In genomic region chr3:66812686-66813445, GRCm38 (mm10) we compare ENCODE assay signal across 16 mouse cellular contexts.
DNase-seq lines count a peak whose midpoint lies in the region; ATAC-seq lines count a peak whose summit lies in the region.
"Had no signal": no experiment of that assay in that cellular context is flagged by ENCODE, and none has a peak within 500 bp of the region (broad histone marks: within the 10 kb centered on the region; RNA-seq: fewer than 3 reads in every experiment).

No protein-coding gene starts in this region.

- no peak overlapping the region for H3K9ac ChIP-seq in kidney, embryonic 15.5 days
- no peak overlapping the region for H3K9ac ChIP-seq in embryonic facial prominence, embryonic 14.5 days (ENCODE audit: low read depth, low read length)
- H3K9ac ChIP-seq: hindbrain, embryonic 12.5 days; intestine, embryonic 15.5 days; neural tube, embryonic 12.5 days had no signal

- H3K27me3 ChIP-seq in kidney, embryonic 15.5 days, result no peaks in the 10 kb centered on the region
- H3K27me3 ChIP-seq in embryonic facial prominence, embryonic 14.5 days (replicated peaks; ENCODE audit: control insufficient read depth, insufficient read depth, low read length), result no peaks in the 10 kb centered on the region
- H3K27me3 ChIP-seq: hindbrain, embryonic 12.5 days; intestine, embryonic 15.5 days; neural tube, embryonic 12.5 days had no signal

- H3K9me3 ChIP-seq in kidney, embryonic 15.5 days (replicated peaks), result no peaks in the 10 kb centered on the region
- H3K9me3 ChIP-seq in embryonic facial prominence, embryonic 14.5 days (ENCODE audit: control insufficient read depth, low read length), result no peaks in the 10 kb centered on the region
- H3K9me3 ChIP-seq: hindbrain, embryonic 12.5 days; intestine, embryonic 15.5 days; neural tube, embryonic 12.5 days had no signal

- H3K27ac ChIP-seq in kidney, embryonic 15.5 days, result no peak overlapping the region
- H3K27ac ChIP-seq in embryonic facial prominence, embryonic 14.5 days (replicated peaks; ENCODE audit: low read depth, low read length), result no peak overlapping the region
- H3K27ac ChIP-seq: hindbrain, embryonic 12.5 days; intestine, embryonic 15.5 days; neural tube, embryonic 12.5 days had no signal

- WGBS in kidney, embryonic 15.5 days, result 71% methylated on average over 5 of the region's 5 CpGs
- WGBS in embryonic facial prominence, embryonic 14.5 days, result 41% methylated on average over 5 of the region's 5 CpGs

- no peak overlapping the region for H3K4me3 ChIP-seq in kidney, embryonic 15.5 days (replicated peaks)
- H3K4me3 ChIP-seq in embryonic facial prominence, embryonic 14.5 days (ENCODE audit: low read depth, low read length), result no peak overlapping the region
- H3K4me3 ChIP-seq: hindbrain, embryonic 12.5 days; intestine, embryonic 15.5 days; neural tube, embryonic 12.5 days had no signal

- H3K36me3 ChIP-seq in kidney, embryonic 15.5 days, result no peaks in the 10 kb centered on the region
- H3K36me3 ChIP-seq in embryonic facial prominence, embryonic 14.5 days (ENCODE audit: control insufficient read depth, insufficient read depth, low read length), result no peaks in the 10 kb centered on the region
- H3K36me3 ChIP-seq: hindbrain, embryonic 12.5 days; intestine, embryonic 15.5 days; neural tube, embryonic 12.5 days had no signal

- H3K4me1 ChIP-seq in kidney, embryonic 15.5 days, result no peaks in the 10 kb centered on the region
- peaks cover 4% of the 10 kb centered on the region; the same call in 1 of the 2 replicates for H3K4me1 ChIP-seq in embryonic facial prominence, embryonic 14.5 days (ENCODE audit: control insufficient read depth, insufficient read depth, low read length)
- H3K4me1 ChIP-seq: hindbrain, embryonic 12.5 days; intestine, embryonic 15.5 days; neural tube, embryonic 12.5 days had no signal

- peak; percentile 14 for DNase-seq in kidney, postnatal 10 days
- peak; percentile 24 to 27 for DNase-seq in right cerebral cortex, postnatal 10 days (ENCODE audit: low spot score in 2 of 2)
- no peak for DNase-seq in right cerebral cortex, postnatal 36 days (ENCODE audit: low spot score in 2 of 2)
- peak; percentile 53 for DNase-seq in embryonic facial prominence, embryonic 14.5 days (ENCODE audit: low spot score)
- no peak for DNase-seq in gastrocnemius, postnatal 25 days
- DNase-seq in heart, adult 11 months, result no peak
- DNase-seq: cerebellum, adult 9-11 months; liver; lung, postnatal 36 days; right cerebral cortex, adult 18-20 months; thymus, adult 2 months had no signal

- H3K4me2 ChIP-seq in kidney, embryonic 15.5 days, result no peak overlapping the region
- no peak overlapping the region for H3K4me2 ChIP-seq in embryonic facial prominence, embryonic 14.5 days (ENCODE audit: low read depth, low read length)
- H3K4me2 ChIP-seq: heart, embryonic 11.5 days; hindbrain, embryonic 12.5 days; intestine, embryonic 15.5 days; neural tube, embryonic 12.5 days had no signal

- ATAC-seq in kidney, embryonic 15.5 days (replicated peaks; ENCODE audit: low FRiP score), result no peak
- ATAC-seq in embryonic facial prominence, embryonic 14.5 days (ENCODE audit: low read depth), result no peak
- ATAC-seq: intestine, embryonic 15.5 days had no signal

Comparison
In these comparisons a context has a peak if more than half of its experiments do, and no peak if none do; other contexts are left out.
1. DNase-seq: peak in kidney, postnatal 10 days (single experiment), right cerebral cortex, postnatal 10 days (2 of 2) and embryonic facial prominence, embryonic 14.5 days (single experiment); none in right cerebral cortex, postnatal 36 days (0 of 2), gastrocnemius, postnatal 25 days (single experiment) and heart, adult 11 months (single experiment).